Mouse (Mus musculus): ENCODE results near the gene Esf1. TPM values are rescaled to one million over a fixed set of nuclear protein-coding genes. Genes with fewer than 3 reads are reported as not detected.
A peak's percentile ranks its signal among the peaks of the same experiment; 100 is the strongest.
"Not testable (repeated sequence)": the region's sequence is repeated elsewhere in the genome, so short reads cannot be mapped to it uniquely, and the experiment has no call there.

The Esf1 gene
- polyA plus RNA-seq, 1 experiment from 2014 or later = 34.1 TPM

GRCm38 (mm10) chr2:140159186-140159730 lies 11.1 kb downstream of the Esf1 start:
- no peak overlapping the region for H3K4me2 ChIP-seq
- peaks cover 58% of the 10 kb centered on the region for H3K36me3 ChIP-seq
- H3K9me3 ChIP-seq = no peaks in the 10 kb centered on the region
- H3K9ac ChIP-seq (replicated peaks) = no peak overlapping the region
- no peaks in the 10 kb centered on the region for H3K27me3 ChIP-seq
- no peaks in the 10 kb centered on the region for H3K4me1 ChIP-seq (replicated peaks)
- no peak overlapping the region for H3K4me3 ChIP-seq (replicated peaks)
- ATAC-seq (ENCODE audit: insufficient number of reproducible peaks, insufficient read depth, low FRiP score, low TSS enrichment, low read depth) = no peak
- H3K27ac ChIP-seq = no peak overlapping the region
- WGBS = 82% methylated on average over 3 of the region's 3 CpGs

GRCm38 (mm10) chr2:140151743-140152142 lies 18.6 kb downstream of the Esf1 start, which contains the start of gene Gm17374:
TSS of gene Gm17374 (plus strand) at chr2:140152043.
- WGBS = 94% methylated on average over 4 of the region's 4 CpGs
- H3K4me2 ChIP-seq; ATAC-seq (ENCODE audit: insufficient number of reproducible peaks, insufficient read depth, low FRiP score, low TSS enrichment, low read depth): not testable (repeated sequence)

GRCm38 (mm10) chr2:140125516-140125915 lies 44.8 kb downstream of the Esf1 start:
- Histone ChIP-seq H3K9me3 (no peaks in the 10 kb centered on the region), H3K36me3 (peaks cover 83% of the 10 kb centered on the region), H3K4me3 (replicated peaks) (no peak overlapping the region), H3K27me3 (no peaks in the 10 kb centered on the region), H3K9ac (replicated peaks) (no peak overlapping the region), H3K4me2 (no peak overlapping the region), H3K27ac (no peak overlapping the region), H3K4me1 (replicated peaks) (no peaks in the 10 kb centered on the region)
- 89% methylated on average over 2 of the region's 2 CpGs for WGBS
- no peak for ATAC-seq (ENCODE audit: insufficient number of reproducible peaks, insufficient read depth, low FRiP score, low TSS enrichment, low read depth)

More at GRCm38 (mm10) chr2:140151743-140152142, 18.6 kb downstream of the Esf1 start, which contains the start of gene Gm17374:
- H3K9ac ChIP-seq (replicated peaks); H3K27me3 ChIP-seq; H3K4me1 ChIP-seq (replicated peaks); H3K9me3 ChIP-seq; H3K4me3 ChIP-seq (replicated peaks); H3K27ac ChIP-seq: not testable (repeated sequence)
- peaks cover 59% of the 10 kb centered on the region for H3K36me3 ChIP-seq

- Histone ChIP-seq H3K9me3 (no peaks in the 10 kb centered on the region), H3K9ac (replicated peaks) (no peak overlapping the region), H3K4me3 (replicated peaks) (no peak overlapping the region), H3K36me3 (no peaks in the 10 kb centered on the region), H3K4me2 (no peak overlapping the region), H3K27me3 (no peaks in the 10 kb centered on the region), H3K4me1 (replicated peaks) (no peaks in the 10 kb centered on the region), H3K27ac (no peak overlapping the region)
- WGBS = 88% methylated on average over 8 of the region's 8 CpGs
- no peak for ATAC-seq (ENCODE audit: insufficient number of reproducible peaks, insufficient read depth, low FRiP score, low TSS enrichment, low read depth)
Measured at GRCm38 (mm10) chr2:140113851-140114250, 56.5 kb downstream of the Esf1 start.

GRCm38 (mm10) chr2:140108945-140109344 lies 61.4 kb downstream of the Esf1 start:
- Histone ChIP-seq H3K4me3 (replicated peaks) (no peak overlapping the region), H3K36me3 (no peaks in the 10 kb centered on the region), H3K27ac (no peak overlapping the region), H3K9ac (replicated peaks) (no peak overlapping the region), H3K27me3 (no peaks in the 10 kb centered on the region), H3K4me2 (no peak overlapping the region), H3K9me3 (no peaks in the 10 kb centered on the region), H3K4me1 (replicated peaks) (no peaks in the 10 kb centered on the region)
- WGBS = 45% methylated on average over 1 of the region's 1 CpGs
- ATAC-seq (ENCODE audit: insufficient number of reproducible peaks, insufficient read depth, low FRiP score, low TSS enrichment, low read depth) = no peak

GRCm38 (mm10) chr2:140107641-140108040 lies 62.7 kb downstream of the Esf1 start:
- H3K27ac ChIP-seq = no peak overlapping the region
- no peaks in the 10 kb centered on the region for H3K36me3 ChIP-seq
- ATAC-seq (ENCODE audit: insufficient number of reproducible peaks, insufficient read depth, low FRiP score, low TSS enrichment, low read depth) = no peak
- no peaks in the 10 kb centered on the region for H3K27me3 ChIP-seq
- H3K4me1 ChIP-seq (replicated peaks) = no peaks in the 10 kb centered on the region
- no peak overlapping the region for H3K4me3 ChIP-seq (replicated peaks)
- no peak overlapping the region for H3K9ac ChIP-seq (replicated peaks)
- H3K4me2 ChIP-seq = no peak overlapping the region
- 88% methylated on average over 4 of the region's 4 CpGs for WGBS
- no peaks in the 10 kb centered on the region for H3K9me3 ChIP-seq

- H3K4me2 ChIP-seq = no peak overlapping the region
- WGBS = 47% methylated on average over 3 of the region's 3 CpGs
- H3K27me3 ChIP-seq = no peaks in the 10 kb centered on the region
- H3K9ac ChIP-seq (replicated peaks) = no peak overlapping the region
- H3K9me3 ChIP-seq = no peaks in the 10 kb centered on the region
- no peaks in the 10 kb centered on the region for H3K4me1 ChIP-seq (replicated peaks)
- ATAC-seq (ENCODE audit: insufficient number of reproducible peaks, insufficient read depth, low FRiP score, low TSS enrichment, low read depth) = no peak
- no peak overlapping the region for H3K4me3 ChIP-seq (replicated peaks)
- H3K36me3 ChIP-seq = no peaks in the 10 kb centered on the region
- no peak overlapping the region for H3K27ac ChIP-seq
Measured at GRCm38 (mm10) chr2:140104951-140105350, 65.4 kb downstream of the Esf1 start.

GRCm38 (mm10) chr2:140100551-140101474 lies 69.6 kb downstream of the Esf1 start:
- Histone ChIP-seq H3K9ac (replicated peaks) (no peak overlapping the region), H3K4me2 (no peak overlapping the region), H3K9me3 (no peaks in the 10 kb centered on the region), H3K36me3 (no peaks in the 10 kb centered on the region), H3K4me3 (replicated peaks) (no peak overlapping the region), H3K27ac (no peak overlapping the region), H3K27me3 (no peaks in the 10 kb centered on the region), H3K4me1 (replicated peaks) (no peaks in the 10 kb centered on the region)
- 80% methylated on average over 3 of the region's 3 CpGs for WGBS
- no peak for ATAC-seq (ENCODE audit: insufficient number of reproducible peaks, insufficient read depth, low FRiP score, low TSS enrichment, low read depth)

GRCm38 (mm10) chr2:140099971-140100370 lies 70.4 kb downstream of the Esf1 start:
- no peaks in the 10 kb centered on the region for H3K36me3 ChIP-seq
- ATAC-seq (ENCODE audit: insufficient number of reproducible peaks, insufficient read depth, low FRiP score, low TSS enrichment, low read depth) = no peak
- H3K4me2 ChIP-seq = no peak overlapping the region
- H3K4me3 ChIP-seq (replicated peaks) = no peak overlapping the region
- no peaks in the 10 kb centered on the region for H3K27me3 ChIP-seq
- WGBS = 89% methylated on average over 3 of the region's 3 CpGs
- H3K4me1 ChIP-seq (replicated peaks) = no peaks in the 10 kb centered on the region
- H3K27ac ChIP-seq = no peak overlapping the region
- no peaks in the 10 kb centered on the region for H3K9me3 ChIP-seq
- no peak overlapping the region for H3K9ac ChIP-seq (replicated peaks)

GRCm38 (mm10) chr2:140097131-140097591 lies 73.2 kb downstream of the Esf1 start:
- Histone ChIP-seq H3K27me3 (no peaks in the 10 kb centered on the region), H3K4me3 (replicated peaks) (no peak overlapping the region), H3K36me3 (no peaks in the 10 kb centered on the region), H3K9ac (replicated peaks) (no peak overlapping the region), H3K9me3 (no peaks in the 10 kb centered on the region), H3K27ac (no peak overlapping the region), H3K4me1 (replicated peaks) (no peaks in the 10 kb centered on the region), H3K4me2 (no peak overlapping the region)
- WGBS = 64% methylated on average over 3 of the region's 3 CpGs
- ATAC-seq (ENCODE audit: insufficient number of reproducible peaks, insufficient read depth, low FRiP score, low TSS enrichment, low read depth) = peak; percentile 40; the same call in 1 of the 2 replicates

- Histone ChIP-seq H3K27me3 (no peaks in the 10 kb centered on the region), H3K36me3 (no peaks in the 10 kb centered on the region), H3K9me3 (no peaks in the 10 kb centered on the region), H3K4me2 (no peak overlapping the region), H3K4me1 (replicated peaks) (no peaks in the 10 kb centered on the region), H3K9ac (replicated peaks) (no peak overlapping the region), H3K27ac (no peak overlapping the region), H3K4me3 (replicated peaks) (no peak overlapping the region)
- 80% methylated on average over 5 of the region's 5 CpGs for WGBS
- no peak for ATAC-seq (ENCODE audit: insufficient number of reproducible peaks, insufficient read depth, low FRiP score, low TSS enrichment, low read depth)
Measured at GRCm38 (mm10) chr2:140096034-140096433, 74.3 kb downstream of the Esf1 start.

Measured in limb, embryonic 12.5 days (tissue).